Mouse (Mus musculus) gastrocnemius, postnatal 4 days (tissue): ENCODE data around the gene Col4a3. TPM values are rescaled to one million over a fixed set of nuclear protein-coding genes. Genes with fewer than 3 reads are reported as not detected.
A peak's percentile ranks its signal among the peaks of the same experiment; 100 is the strongest.

Experiments used
- DNase-seq, 2 experiments: peaks; one replicate each; pipeline ENCODE4 v3.0.0; 2021 to 2022; ENCODE audit warnings: low spot score in 2 of 2, mixed read lengths in 2 of 2
- long read RNA-seq, 2 experiments: library from polyadenylated mRNA; stranded (forward); transcript quantifications; one replicate each; pipeline ENCODE4 v2.0.0; 2021
- total RNA-seq, 2 experiments: library from RNA; stranded (reverse); gene quantifications; 2 replicates each; pipeline ENCODE4 v1.2.3; 2021

Gene Col4a3
- total RNA-seq = under 1 TPM; 0.21 to 0.52 TPM
- long read RNA-seq, experiment 1, partial matches to known transcripts = 0 of 1 reads
- long read RNA-seq, experiment 1, other reads (novel, unspliced or antisense) = 1 of 1 reads
- long read RNA-seq, experiment 2 = 0 reads

DNA sequence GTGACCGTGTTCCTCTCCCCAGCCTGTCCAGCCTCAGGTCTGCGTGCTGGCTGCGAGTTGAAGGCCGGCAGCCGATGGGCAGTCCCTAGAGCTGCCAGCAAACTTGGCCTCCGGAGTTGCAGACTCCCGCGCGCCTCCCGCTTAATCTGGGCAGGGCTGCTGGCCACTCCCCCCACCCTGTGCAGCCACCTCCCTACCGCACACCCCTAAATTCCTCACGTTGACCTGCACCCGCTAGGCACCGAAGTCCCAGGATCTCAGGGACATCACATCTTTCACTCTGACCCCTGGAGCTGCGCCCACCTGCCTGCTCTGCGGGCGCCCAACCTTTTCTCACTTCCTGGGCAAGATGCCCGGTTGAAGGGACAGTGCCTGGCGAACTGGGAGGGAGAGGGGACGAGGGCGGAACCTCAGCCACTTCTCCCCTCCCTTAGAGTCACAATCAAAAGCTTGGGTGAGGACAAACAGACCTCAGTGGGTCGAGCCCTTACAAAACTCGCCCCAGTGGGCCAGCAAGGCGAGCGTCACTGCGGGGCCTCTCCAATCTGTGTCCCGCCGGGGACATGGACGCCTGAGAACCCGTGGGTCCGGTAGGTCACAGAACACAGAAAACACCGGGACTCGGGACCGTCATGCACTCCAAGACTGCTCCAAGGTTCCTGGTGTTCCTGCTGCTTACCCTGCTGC lies at the start of gene Col4a3, which contains the start of gene Col4a4:
Gene Col4a3 (plus strand): TSS at position 209 of the 687 bp plus-strand sequence.
Gene Col4a4 (minus strand): TSS at position 137 of the 687 bp plus-strand sequence.
- peak in 1 of 2 experiments; percentile 37 for DNase-seq

DNA sequence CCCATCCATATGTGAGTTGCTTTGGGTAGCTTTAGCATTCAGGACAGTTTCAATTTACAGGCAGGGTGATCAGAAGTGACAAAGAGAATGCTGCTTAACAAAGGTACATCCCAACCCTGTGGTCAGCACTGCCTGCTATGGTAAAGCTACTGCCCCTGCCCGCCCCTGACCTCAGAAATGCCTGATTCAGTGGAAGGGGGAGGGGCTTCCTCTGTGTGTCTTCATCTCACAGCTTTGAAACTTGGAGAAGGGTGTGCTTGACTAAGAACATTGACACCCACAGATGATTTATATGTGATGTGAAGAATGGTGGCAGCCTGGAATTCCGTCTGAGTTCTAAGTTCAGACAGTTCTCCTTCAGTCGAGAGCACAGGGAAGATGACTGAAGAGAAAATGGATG lies 48.9 kb upstream of the Col4a3 start:
- DNase-seq = no peak

GRCm38 (mm10) chr1:82540056-82540455 lies 46.7 kb upstream of the Col4a3 start:
- DNase-seq = no peak

DNA sequence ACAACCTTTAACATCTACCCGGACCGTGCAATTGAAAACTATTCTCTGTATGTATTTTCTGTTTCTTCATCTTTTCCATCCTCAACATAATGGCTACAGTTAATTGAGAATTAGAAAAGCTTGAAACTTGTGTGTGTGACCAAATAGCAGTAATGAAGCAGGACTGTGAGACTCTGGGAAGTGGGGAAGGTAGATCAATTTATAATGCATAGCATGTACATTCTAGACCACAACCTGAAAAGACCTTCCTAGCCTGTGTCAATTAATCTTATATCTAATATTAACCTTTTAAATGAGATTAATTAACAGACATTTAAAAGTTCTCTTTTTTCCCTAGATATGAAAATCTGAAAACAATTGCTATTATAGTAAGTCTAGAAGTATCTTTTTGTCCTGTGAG lies 42.8 kb upstream of the Col4a3 start:
- no peak for DNase-seq

GRCm38 (mm10) chr1:82544419-82545185 lies 42.1 kb upstream of the Col4a3 start:
- no peak for DNase-seq

- no peak for DNase-seq
These were observed 41.3 kb upstream of the Col4a3 start for GRCm38 (mm10) chr1:82545199-82545960.

DNA sequence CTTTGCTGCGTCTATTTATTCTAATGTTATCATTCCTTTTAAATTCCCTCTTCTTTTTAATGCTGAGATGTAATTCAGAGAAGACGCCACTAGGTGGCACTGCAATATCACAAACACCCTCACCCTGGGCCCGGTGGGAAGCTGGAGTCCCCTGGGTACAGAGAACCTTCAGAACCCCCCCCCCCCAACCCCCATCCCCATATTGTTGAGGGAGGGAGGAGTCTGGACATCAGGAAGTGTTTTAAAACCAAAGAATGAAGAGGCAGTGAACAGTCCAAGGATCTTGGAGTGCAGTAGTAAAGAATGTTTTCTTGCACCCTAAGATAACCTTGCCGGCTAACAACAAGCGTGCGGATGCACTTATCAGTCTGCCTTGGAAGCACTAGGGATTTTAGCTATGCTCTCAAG lies 32.3 kb upstream of the Col4a3 start:
- DNase-seq = no peak

GRCm38 (mm10) chr1:82554889-82555288 lies 31.8 kb upstream of the Col4a3 start:
- DNase-seq = no peak

GRCm38 (mm10) chr1:82560223-82560622 lies 26.5 kb upstream of the Col4a3 start:
- DNase-seq = no peak

DNA sequence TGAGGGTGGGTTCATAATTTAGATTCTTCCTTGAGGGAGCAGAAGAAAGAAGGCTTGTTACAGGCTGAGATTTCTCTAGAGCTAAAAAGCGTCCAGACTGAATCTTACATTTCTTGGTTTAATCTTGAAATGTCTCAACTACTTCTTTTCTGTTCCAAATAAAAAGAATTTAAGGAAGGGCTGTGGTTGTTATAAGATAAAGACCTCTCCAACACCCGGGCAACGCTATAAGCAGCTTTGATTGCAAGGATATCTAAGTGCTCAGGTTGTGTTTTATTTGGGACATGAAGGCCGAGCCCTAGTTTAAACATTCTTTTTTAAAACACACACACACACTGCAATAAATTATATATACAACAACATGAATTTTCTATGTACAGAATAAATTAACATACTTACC lies 17.3 kb upstream of the Col4a3 start:
- DNase-seq = no peak

DNA sequence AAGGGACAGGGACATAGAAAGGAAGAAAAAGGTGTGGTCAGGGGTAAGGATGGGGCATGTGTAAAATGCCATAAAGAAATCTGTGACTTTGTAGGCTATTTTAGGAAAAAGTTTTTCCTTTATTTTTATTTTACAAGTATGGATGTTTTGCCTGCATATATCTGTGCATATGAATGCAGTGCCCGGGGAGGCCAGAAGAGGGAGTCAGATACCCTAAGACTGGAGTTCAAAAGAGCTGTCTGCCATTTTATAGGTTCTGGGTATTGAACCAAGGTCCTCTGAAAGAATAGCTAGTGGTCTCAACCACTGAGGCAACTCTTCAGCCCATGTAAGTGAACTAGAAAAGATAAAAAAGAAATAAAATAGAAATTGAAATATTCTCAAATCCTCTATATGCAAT lies 15.0 kb upstream of the Col4a3 start:
- DNase-seq = no peak

- DNase-seq = no peak
These were observed 11.0 kb upstream of the Col4a3 start for GRCm38 (mm10) chr1:82575681-82576080.

- no peak for DNase-seq
These were observed 10.5 kb upstream of the Col4a3 start for GRCm38 (mm10) chr1:82576182-82576581.

GRCm38 (mm10) chr1:82577339-82577738 lies 9.4 kb upstream of the Col4a3 start:
- DNase-seq = no peak

DNA sequence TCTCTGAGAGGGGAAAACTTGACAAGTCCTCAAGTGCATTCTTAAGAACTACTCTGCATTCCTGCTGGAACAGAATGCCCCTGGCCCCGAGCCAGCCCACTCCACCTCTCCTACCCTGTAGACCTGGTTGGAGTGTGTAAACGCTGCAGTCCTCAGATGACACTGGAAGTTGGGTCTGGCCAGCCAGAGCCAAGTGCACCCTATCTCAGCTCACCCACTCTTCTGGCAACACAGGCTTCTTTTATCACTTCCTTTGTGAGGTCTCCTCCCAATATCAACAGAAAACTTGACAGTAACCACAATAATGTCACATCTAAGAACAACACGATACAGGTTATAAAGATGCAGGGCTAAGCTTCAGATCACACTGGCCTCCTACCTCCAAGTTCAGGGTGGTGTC lies 8.8 kb upstream of the Col4a3 start:
- DNase-seq = no peak

DNA sequence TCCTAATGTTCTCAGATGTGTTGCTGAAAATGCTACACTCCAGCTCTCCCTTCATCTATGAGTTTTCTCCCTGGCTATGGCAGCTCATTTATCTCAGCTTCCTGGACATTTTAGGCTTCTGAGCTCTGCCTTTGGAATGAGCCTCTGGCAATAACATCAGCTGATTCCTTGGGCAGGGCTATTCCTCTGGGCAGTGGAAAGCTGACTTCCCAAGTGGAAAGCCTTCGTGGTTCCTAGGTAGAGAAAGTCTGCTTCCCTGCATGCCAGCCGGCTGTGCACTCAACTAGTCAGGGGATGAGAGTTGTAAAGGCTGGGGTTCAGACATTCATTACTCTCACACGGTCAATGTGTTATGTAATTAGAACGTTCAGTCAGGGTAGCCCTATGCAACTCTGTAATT lies 8.4 kb upstream of the Col4a3 start:
- no peak for DNase-seq

- no peak for DNase-seq
These were observed 740 bp upstream of the Col4a3 start for GRCm38 (mm10) chr1:82585981-82586380.

- no peak for DNase-seq
These were observed 3.5 kb downstream of the Col4a3 start for GRCm38 (mm10) chr1:82590266-82590665.

GRCm38 (mm10) chr1:82596864-82597596 lies 10.3 kb downstream of the Col4a3 start:
- peak in 1 of 2 experiments; percentile 49 for DNase-seq

DNA sequence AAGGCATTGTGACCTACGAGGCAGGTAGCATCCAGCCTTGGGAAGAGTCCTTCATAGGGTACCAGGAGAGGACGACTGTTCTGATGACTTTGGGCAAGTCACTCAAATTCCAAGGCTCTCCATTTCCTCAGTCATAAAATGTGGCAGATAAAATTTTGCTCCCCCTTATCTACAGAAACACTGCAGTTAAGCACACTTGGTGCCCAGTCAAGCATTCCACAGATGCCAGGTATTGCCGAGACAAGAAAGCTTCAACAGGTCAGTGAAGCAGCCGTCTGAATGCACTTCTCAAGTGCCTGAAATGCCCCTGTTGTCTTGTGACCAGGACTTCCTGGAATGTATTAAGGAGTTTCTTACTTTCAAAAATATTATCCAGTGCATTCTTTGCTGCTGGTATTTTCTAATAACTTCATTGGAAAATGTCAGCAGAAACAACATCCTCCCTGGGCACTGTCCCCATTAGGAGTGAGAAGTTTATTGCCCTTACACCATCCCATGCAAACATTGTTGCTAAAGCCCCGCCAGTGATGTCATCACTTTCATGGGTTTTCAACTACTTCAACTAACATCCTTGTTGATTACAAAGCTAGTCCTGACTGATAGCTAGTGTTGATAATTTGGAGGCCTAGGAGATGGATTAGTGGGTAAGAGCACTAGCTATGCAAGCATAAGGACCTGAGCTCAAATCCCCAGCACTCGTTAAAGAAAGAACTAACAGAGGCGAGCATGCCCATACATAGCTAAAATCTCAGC lies 16.7 kb downstream of the Col4a3 start:
- DNase-seq = no peak
